Mouse (Mus musculus) heart, adult 11 months (tissue): Measurements from ENCODE around the gene Spata2l.
"Not testable (repeated sequence)": the region's sequence is repeated elsewhere in the genome, so short reads cannot be mapped to it uniquely, and the experiment has no call there.

Source experiments
- DNase-seq: peaks from one replicate; pipeline ENCODE4 v3.0.0; 2022

The Spata2l gene

DNA sequence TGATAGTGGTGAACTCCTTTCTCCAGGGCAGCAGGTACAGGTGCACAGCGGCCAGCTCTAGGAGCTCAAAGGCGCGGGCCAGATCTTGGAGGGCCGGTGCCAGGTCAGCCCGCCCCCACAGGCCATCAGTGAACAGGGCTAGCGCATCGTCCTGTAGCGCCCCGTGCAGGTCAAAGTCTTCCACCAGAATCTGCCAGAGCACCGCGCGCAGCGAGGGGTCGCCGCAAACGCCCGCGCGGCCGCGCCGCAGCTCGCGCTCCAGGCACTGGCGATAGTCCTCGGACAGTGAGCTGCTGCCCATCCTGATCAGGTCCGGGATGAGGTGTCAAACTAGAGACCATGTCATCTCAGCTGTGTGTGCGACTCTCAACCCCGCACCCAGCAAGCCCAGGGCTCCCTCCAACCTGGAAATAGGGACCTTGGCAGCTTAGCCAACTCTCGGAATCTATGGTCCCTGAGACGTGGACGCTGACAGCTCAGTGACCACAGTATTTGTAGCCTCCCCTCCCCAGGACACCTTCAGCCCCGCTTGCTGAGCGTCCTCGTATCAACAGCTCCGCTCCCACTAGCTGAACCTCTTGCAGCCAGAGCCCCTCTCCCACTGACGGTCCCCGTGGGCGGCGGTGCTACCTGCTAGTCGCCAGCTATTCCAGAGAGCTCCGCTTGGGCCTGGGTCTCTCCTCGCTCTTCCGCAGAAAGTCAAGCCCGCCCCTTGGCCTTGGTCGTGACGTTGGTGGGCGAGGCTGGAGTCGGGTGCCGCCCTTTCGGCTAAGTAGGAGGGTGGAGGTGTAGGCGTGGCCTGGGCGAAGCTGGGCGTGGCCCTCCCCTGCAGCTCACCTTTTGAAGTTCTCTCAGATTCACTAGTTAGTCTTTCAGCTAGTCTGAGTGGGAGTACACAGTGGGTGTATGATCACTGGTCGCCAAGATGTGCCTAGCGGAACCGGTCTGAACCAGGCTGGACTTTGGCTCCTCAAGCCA lies at the start of gene Spata2l:
TSS of gene Spata2l (minus strand) at position 714 of the 978 bp plus-strand sequence.
- DNase-seq = peak; percentile 99

GRCm38 (mm10) chr8:123284493-123284892 lies 48.5 kb upstream of the Spata2l start:
- no peak for DNase-seq

DNA sequence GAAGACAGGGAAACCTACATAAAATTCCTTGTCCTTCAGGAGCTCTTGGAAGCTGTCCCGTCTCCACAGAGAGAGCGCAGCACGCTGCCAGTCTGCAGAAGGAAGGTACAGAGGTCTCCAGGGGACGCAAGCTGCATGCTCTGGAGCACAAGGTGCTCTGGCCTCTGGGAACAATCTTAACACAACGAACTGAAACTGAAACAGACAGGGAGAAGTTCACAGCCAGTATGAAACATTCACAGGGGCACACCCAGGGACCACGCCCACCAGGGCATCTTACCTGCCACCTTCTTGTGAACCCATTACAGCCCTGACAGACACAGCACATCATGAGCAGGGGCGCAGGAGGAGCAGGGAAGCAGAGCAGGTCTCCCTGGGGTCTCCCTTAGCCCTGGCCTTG lies 48.0 kb upstream of the Spata2l start:
- DNase-seq = no peak

DNA sequence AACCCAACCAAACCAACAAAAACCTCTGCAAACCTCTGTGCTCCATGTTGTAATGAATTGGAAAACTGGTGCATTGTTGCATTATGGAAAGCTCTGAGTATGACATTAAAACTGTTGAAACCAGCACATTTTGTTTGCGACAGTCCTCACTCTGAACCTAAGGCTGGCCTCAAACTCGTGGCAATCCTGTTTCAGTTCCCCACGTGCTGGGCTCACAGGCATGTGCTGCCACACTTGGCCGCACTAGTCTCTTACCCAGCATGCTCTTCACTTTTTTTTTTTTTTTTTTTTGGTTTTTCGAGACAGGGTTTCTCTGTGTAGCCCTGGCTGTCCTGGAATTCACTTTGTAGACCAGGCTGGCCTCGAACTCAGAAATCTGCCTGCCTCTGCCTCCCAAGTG lies 47.0 kb upstream of the Spata2l start:
- DNase-seq = not testable (repeated sequence)

DNA sequence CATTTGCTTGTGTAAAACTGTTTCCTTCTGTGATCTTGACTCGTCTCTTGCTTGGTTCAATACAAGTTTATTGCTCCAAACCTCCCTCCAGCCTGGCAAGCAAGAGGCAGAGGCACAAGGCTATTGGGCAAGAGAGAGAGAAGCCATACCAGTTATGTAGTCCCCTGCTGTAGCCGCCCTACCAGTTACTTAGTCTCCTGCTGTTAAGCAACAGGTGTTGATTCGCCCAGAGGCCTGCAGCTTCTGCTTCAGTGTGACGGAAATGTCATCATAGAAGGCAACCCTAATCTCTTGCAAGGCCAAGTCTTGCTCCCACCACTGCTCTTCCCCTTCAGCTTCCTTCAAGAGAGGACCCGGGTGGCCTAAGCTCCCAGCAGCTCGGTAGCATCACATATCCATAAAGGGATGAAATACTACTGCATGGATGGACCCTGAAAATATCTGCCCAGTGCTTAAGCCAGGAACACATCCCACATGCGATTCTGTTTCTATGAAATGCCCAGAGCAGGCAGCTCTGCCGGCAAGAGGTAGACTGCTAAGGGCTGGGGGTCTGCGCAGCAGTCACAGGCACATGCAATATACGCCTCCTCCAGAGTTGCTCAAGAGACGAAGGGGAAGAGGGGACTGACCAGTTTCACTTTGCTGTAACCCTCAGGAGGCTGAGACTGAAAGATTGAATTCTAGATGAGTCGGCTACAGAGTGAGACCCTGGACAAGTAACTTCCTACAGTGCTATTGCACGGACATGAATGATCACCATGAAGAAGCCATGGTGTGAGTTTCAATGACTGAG lies 44.5 kb upstream of the Spata2l start:
- DNase-seq = no peak

DNA sequence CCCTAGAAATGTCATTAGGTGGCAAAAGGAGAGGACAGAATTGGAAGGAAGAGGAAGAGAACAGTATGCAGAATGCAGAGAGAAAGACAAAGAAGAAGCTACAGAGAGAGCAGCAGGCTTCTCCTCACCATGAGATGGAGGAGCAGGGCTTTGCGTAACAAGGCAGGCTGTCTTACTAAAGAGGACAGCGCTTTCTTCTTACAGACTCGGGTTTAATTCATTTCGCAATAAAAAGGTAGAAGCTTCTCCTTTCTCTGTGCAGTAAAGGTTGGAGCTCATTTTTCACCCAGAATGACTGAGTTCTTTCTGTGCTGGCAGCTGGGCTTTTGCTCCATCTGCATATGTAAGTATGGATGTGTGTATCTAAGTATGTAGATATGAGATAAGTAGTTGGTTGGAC lies 43.8 kb upstream of the Spata2l start:
- DNase-seq = no peak

GRCm38 (mm10) chr8:123278445-123278844 lies 42.4 kb upstream of the Spata2l start:
- DNase-seq = no peak

- no peak for DNase-seq
Measured at GRCm38 (mm10) chr8:123275096-123275495, 39.1 kb upstream of the Spata2l start.

DNA sequence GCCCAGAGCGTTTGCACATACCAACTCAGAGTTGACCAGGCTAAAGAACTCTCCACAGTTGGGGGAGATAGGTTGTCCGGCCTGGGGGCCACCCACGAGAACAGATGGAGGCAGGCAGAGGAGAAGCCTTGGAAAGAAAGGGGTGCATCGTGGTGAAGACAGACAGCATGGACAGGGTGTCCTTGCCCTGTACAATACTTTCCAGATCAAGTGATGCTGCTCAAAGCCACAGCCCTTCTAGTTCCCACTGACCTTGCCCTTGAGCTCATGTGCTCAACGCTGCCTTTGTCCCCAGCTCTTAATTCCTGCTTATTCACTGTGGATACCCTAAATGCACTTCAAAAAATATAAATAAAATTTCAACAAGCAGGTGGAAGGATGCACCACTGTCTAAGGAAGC lies 38.4 kb upstream of the Spata2l start:
- no peak for DNase-seq

GRCm38 (mm10) chr8:123271901-123272300 lies 35.9 kb upstream of the Spata2l start:
- no peak for DNase-seq

- DNase-seq = no peak
Measured at GRCm38 (mm10) chr8:123271147-123271546, 35.1 kb upstream of the Spata2l start.

GRCm38 (mm10) chr8:123267926-123268656 lies 32.1 kb upstream of the Spata2l start:
- DNase-seq = no peak

DNA sequence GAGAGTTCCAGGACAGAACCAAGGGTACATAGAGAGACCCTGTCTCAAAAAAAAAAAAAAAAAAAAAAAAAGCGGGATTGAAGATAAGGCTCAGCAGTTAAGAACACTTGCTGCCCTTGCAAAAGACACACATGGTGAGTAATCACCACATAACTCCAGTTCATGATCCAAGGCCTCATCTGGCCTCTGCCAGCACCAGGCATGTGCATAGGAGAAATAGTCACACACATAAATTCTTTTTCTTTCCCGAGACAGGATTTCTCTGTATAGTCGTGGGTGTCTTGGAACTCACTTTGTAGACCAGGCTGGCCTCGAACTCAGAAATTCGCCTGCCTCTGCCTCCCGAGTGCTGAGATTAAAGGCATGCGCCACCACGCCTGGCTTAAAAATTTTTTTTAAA lies 21.6 kb upstream of the Spata2l start:
- not testable (repeated sequence) for DNase-seq

GRCm38 (mm10) chr8:123257114-123257513 lies 21.1 kb upstream of the Spata2l start:
- DNase-seq = no peak

DNA sequence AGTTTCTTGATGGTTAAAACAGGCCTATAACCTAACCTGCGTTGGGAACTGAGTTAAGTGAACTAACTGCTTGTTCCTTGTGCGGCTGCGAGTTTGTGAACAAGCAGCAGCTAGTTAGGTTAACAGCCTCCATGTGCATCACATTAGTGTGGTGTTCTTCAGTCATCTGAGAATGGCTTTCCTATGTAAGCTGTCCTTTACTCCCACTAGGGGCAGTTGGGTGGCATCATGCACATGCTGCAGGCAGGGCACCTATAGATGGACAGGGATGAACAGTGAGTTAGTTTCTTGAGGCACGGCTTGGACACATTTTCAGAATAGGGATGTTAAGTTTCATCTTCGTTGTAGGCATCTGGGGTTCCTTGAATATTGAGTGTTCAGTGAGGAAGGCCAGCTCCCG lies 19.1 kb upstream of the Spata2l start:
- no peak for DNase-seq

GRCm38 (mm10) chr8:123254099-123254885 lies 18.3 kb upstream of the Spata2l start, which contains the start of the genes Zfp276 and Vps9d1:
Zfp276 (plus strand) TSS chr8:123254195.
Vps9d1 (minus strand) TSS chr8:123254348.
- peak; percentile 98 for DNase-seq

GRCm38 (mm10) chr8:123253451-123254098 lies 17.5 kb upstream of the Spata2l start:
- no peak for DNase-seq

- no peak for DNase-seq
Measured at GRCm38 (mm10) chr8:123252925-123253324, 16.9 kb upstream of the Spata2l start.

DNA sequence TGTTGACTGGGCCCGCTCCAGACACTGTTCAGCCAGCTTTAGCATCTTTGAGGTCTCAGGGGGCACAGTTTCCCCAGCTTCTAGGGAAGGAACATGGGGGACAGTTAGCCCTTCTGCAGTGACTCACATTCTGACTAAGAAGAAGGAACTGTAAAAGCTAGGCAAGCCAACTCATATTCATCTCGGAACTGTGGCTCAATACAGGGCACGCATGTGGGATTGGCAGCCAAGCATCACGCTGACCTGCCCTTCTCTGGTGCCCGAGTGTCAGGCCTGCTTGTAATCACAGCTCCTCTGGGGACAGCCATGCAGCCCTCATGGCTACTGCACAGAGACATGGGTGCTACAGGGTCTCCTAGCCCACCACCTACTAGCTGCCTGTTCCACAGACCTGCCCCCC lies 14.9 kb upstream of the Spata2l start:
- DNase-seq = no peak

DNA sequence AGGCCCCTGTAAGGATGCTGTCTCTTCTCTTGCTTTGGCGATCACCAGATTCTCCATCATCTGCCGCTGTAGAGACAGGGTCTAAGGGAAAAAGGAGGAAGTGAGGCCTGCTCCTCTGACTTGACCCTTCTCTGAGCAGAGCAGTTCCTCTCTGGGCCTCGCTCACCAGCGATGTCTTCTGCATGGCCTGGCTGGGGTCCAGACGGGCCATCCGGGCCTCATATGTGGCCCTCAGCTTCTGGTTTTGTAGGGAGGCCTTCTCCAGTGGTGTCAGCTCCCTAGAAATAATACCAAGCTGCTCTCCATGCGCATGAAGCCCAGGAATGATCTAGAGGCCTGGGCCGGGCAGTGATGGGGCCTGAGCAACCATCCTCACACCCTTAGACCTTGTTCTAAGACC lies 12.6 kb upstream of the Spata2l start:
- peak; percentile 96 for DNase-seq

GRCm38 (mm10) chr8:123247748-123248147 lies 11.7 kb upstream of the Spata2l start:
- DNase-seq = peak; percentile 92

DNA sequence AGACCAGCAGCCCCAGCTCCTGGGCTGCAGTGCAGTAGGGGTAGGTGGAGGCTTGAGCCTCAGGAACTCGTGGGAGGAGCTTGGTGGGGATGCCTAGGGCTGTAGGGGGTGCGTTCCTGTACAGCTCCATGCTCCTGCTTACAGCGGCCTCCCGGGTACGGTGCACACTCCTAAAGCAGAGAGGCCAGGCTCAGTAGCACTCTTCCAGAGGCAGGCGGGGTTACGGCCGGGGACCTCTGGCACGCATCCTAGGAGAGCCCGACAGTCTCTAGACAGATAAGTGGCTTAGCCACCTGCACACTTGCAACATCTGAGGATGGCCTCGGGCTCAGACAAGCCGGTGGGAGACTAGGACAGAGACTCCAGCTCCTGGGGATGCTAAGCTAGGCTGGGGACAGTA lies 9.5 kb upstream of the Spata2l start:
- DNase-seq = no peak
